Mouse (Mus musculus): ENCODE measurements at regions not wholly inside any gene's neighbourhood (a gene's known extent, or its start where the extent isn't known, plus 50 kb on each side); places are given as distances from the start of the nearest gene placed in this dataset.

- DNase-seq (ENCODE audit: low spot score), result no peak
Measured at GRCm38 (mm10) chr3:120898258-120898657, 273.2 kb downstream of the Rwdd3 start.

- no peak for DNase-seq (ENCODE audit: low spot score)
Measured at GRCm38 (mm10) chr3:120897758-120898157, 273.7 kb downstream of the Rwdd3 start.

- no peak for DNase-seq (ENCODE audit: low spot score)
Measured at GRCm38 (mm10) chr3:120897221-120897620, 274.3 kb downstream of the Rwdd3 start.

GRCm38 (mm10) chr3:120886063-120886841 lies 285.2 kb downstream of the Rwdd3 start:
- DNase-seq (ENCODE audit: low spot score), result no peak

GRCm38 (mm10) chr3:120885401-120885800 lies 286.1 kb downstream of the Rwdd3 start:
- DNase-seq (ENCODE audit: low spot score), result peak; percentile 20

GRCm38 (mm10) chr3:120884189-120884588 lies 287.3 kb downstream of the Rwdd3 start:
- DNase-seq (ENCODE audit: low spot score), result peak; percentile 79

- peak; percentile 74 for DNase-seq (ENCODE audit: low spot score)
Measured at GRCm38 (mm10) chr3:120883650-120884049, 287.8 kb downstream of the Rwdd3 start.

- DNase-seq (ENCODE audit: low spot score), result no peak
Measured at GRCm38 (mm10) chr3:120879409-120879808, 292.1 kb downstream of the Rwdd3 start.

GRCm38 (mm10) chr3:120875740-120876139 lies 295.8 kb downstream of the Rwdd3 start:
- no peak for DNase-seq (ENCODE audit: low spot score)

- no peak for DNase-seq (ENCODE audit: low spot score)
Measured at GRCm38 (mm10) chr3:120865036-120865435, 306.5 kb downstream of the Rwdd3 start.

- DNase-seq (ENCODE audit: low spot score), result no peak
Measured at GRCm38 (mm10) chr3:120861641-120862040, 309.9 kb downstream of the Rwdd3 start.

- no peak for DNase-seq (ENCODE audit: low spot score)
Measured at GRCm38 (mm10) chr3:120858281-120858680, 313.2 kb downstream of the Rwdd3 start.

GRCm38 (mm10) chr3:120854322-120854721 lies 317.2 kb downstream of the Rwdd3 start:
- DNase-seq (ENCODE audit: low spot score), result peak; percentile 12

- DNase-seq (ENCODE audit: low spot score), result no peak
Measured at GRCm38 (mm10) chr3:120843623-120844022, 327.9 kb downstream of the Rwdd3 start.

GRCm38 (mm10) chr3:120823536-120823935 lies 348.0 kb downstream of the Rwdd3 start:
- no peak for DNase-seq (ENCODE audit: low spot score)

- DNase-seq (ENCODE audit: low spot score), result peak; percentile 51
Measured at GRCm38 (mm10) chr3:120811901-120812300, 359.6 kb downstream of the Rwdd3 start.

- DNase-seq (ENCODE audit: low spot score), result no peak
Measured at GRCm38 (mm10) chr3:120810527-120810926, 361.0 kb downstream of the Rwdd3 start.

GRCm38 (mm10) chr3:120810048-120810447 lies 361.4 kb downstream of the Rwdd3 start:
- peak; percentile 39 for DNase-seq (ENCODE audit: low spot score)

GRCm38 (mm10) chr3:120786659-120787058 lies 384.8 kb downstream of the Rwdd3 start:
- no peak for DNase-seq (ENCODE audit: low spot score)

- DNase-seq (ENCODE audit: low spot score), result no peak
Measured at GRCm38 (mm10) chr3:120781486-120781885, 390.0 kb downstream of the Rwdd3 start.

GRCm38 (mm10) chr3:120779091-120779490 lies 392.4 kb downstream of the Rwdd3 start:
- no peak for DNase-seq (ENCODE audit: low spot score)

- no peak for DNase-seq (ENCODE audit: low spot score)
Measured at GRCm38 (mm10) chr3:120774951-120775350, 396.5 kb downstream of the Rwdd3 start.

- no peak for DNase-seq (ENCODE audit: low spot score)
Measured at GRCm38 (mm10) chr3:120761681-120762080, 409.8 kb downstream of the Rwdd3 start.

GRCm38 (mm10) chr3:120761223-120761622 lies 410.3 kb downstream of the Rwdd3 start:
- no peak for DNase-seq (ENCODE audit: low spot score)

All from retina, embryonic 14.5 days (tissue).